Mouse (Mus musculus) heart, postnatal 0 days (tissue): ENCODE results near the gene Fam166b.

Experiments
- CTCF ChIP-seq: IDR thresholded peaks from 2 replicates; pipeline ENCODE4 v1.5.1; 2016; ENCODE audit warnings: antibody characterized with exemption, control low read depth, low read depth
- EP300 ChIP-seq: IDR thresholded peaks from 2 replicates; pipeline ENCODE4 v1.6.1; 2016; ENCODE audit warnings: antibody characterized with exemption, low read depth

GRCm38 (mm10) chr4:43465935-43466334, 37.0 kb upstream of the Fam166b start:
- TF ChIP-seq EP300: no peak
- no peak for TF ChIP-seq CTCF
